Mouse (Mus musculus) frontal cortex, postnatal 14 days (tissue): ENCODE data around the gene Wdr34.
"Not testable (repeated sequence)": the region's sequence is repeated elsewhere in the genome, so short reads cannot be mapped to it uniquely, and the experiment has no call there.

Experiments
- DNase-seq, 2 experiments: peaks; one replicate each; pipeline ENCODE4 v3.0.0; 2022; ENCODE audit warnings: low spot score in 2 of 2

Gene Wdr34

GRCm38 (mm10) chr2:30066046-30066901 is 17.6 kb upstream of the Wdr34 start:
- peak; percentile 85 to 87 for DNase-seq

GRCm38 (mm10) chr2:30064298-30064697 is 15.6 kb upstream of the Wdr34 start:
- no peak for DNase-seq

GRCm38 (mm10) chr2:30063791-30064190 is 15.1 kb upstream of the Wdr34 start:
- DNase-seq = no peak

GRCm38 (mm10) chr2:30063235-30063634 is 14.6 kb upstream of the Wdr34 start:
- no peak for DNase-seq

- peak in 1 of 2 experiments; percentile 21 for DNase-seq
Measured at GRCm38 (mm10) chr2:30062249-30063093, 13.8 kb upstream of the Wdr34 start.

GRCm38 (mm10) chr2:30061215-30062166 is 12.8 kb upstream of the Wdr34 start:
- no peak for DNase-seq

- DNase-seq = no peak
Measured at GRCm38 (mm10) chr2:30058418-30058817, 9.7 kb upstream of the Wdr34 start.

GRCm38 (mm10) chr2:30057223-30057904 is 8.7 kb upstream of the Wdr34 start, which contains the start of gene Set:
Gene Set, plus strand, starts transcription at chr2:30057378.
- DNase-seq = no peak

GRCm38 (mm10) chr2:30056736-30057135 is 8.1 kb upstream of the Wdr34 start:
- no peak for DNase-seq

GRCm38 (mm10) chr2:30055310-30055709 is 6.6 kb upstream of the Wdr34 start:
- not testable (repeated sequence) for DNase-seq

- no peak for DNase-seq
Measured at GRCm38 (mm10) chr2:30051992-30052761, 3.5 kb upstream of the Wdr34 start.

GRCm38 (mm10) chr2:30049831-30050230 is 1.1 kb upstream of the Wdr34 start:
- DNase-seq = no peak

GRCm38 (mm10) chr2:30048101-30048501 is 580 bp downstream of the Wdr34 start:
- DNase-seq = no peak

- no peak for DNase-seq
Measured at GRCm38 (mm10) chr2:30047127-30047526, 1.6 kb downstream of the Wdr34 start.

GRCm38 (mm10) chr2:30044550-30044949 is 4.1 kb downstream of the Wdr34 start:
- no peak for DNase-seq

- DNase-seq = peak in 1 of 2 experiments; percentile 71
Measured at GRCm38 (mm10) chr2:30042445-30042844, 6.2 kb downstream of the Wdr34 start.

GRCm38 (mm10) chr2:30039687-30040086 is 9.0 kb downstream of the Wdr34 start:
- DNase-seq = no peak

- no peak for DNase-seq
Measured at GRCm38 (mm10) chr2:30038370-30038769, 10.3 kb downstream of the Wdr34 start.

- no peak for DNase-seq
Measured at GRCm38 (mm10) chr2:30037762-30038161, 10.9 kb downstream of the Wdr34 start.

- DNase-seq = no peak
Measured at GRCm38 (mm10) chr2:30032957-30033356, 15.7 kb downstream of the Wdr34 start.
